Mouse (Mus musculus) heart, embryonic 12.5 days (tissue): ENCODE measurements at regions not wholly inside any gene's neighbourhood (a gene's known extent, or its start where the extent isn't known, plus 50 kb on each side); places are given as distances from the start of the nearest gene placed in this dataset.

Experiments
- ATAC-seq: fragments of 200-750 bp; cut with Nextera tagmentation; 2 replicates; pipeline ENCODE4 v1.8.0; 2017; ENCODE audit warnings: moderate TSS enrichment, moderate library complexity; ENCODE audit not compliant: insufficient number of reproducible peaks, low FRiP score
- H3K27ac ChIP-seq: fragments of 300-500 bp; sonication (generic); 2 replicates; pipeline ENCODE4 v1.5.1; 2016; ENCODE audit warnings: mild to moderate bottlenecking, moderate library complexity; ENCODE audit not compliant: poor library complexity, severe bottlenecking
- H3K27me3 ChIP-seq: fragments of 300-500 bp; sonication (generic); replicated peaks from 2 replicates; pipeline ENCODE4 v1.6.1; 2016; ENCODE audit warnings: mild to moderate bottlenecking, moderate library complexity
- H3K36me3 ChIP-seq: fragments of 300-500 bp; sonication (generic); 2 replicates; pipeline ENCODE4 v1.6.1; 2016; ENCODE audit warnings: mild to moderate bottlenecking, moderate library complexity
- H3K4me1 ChIP-seq: fragments of 300-500 bp; sonication (generic); replicated peaks from 2 replicates; pipeline ENCODE4 v1.6.1; 2016; ENCODE audit warnings: mild to moderate bottlenecking
- H3K4me2 ChIP-seq: fragments of 300-500 bp; sonication (generic); 2 replicates; pipeline ENCODE4 v1.6.1; 2016; ENCODE audit warnings: mild to moderate bottlenecking, moderate library complexity
- H3K4me3 ChIP-seq: fragments of 300-500 bp; sonication (generic); 2 replicates; pipeline ENCODE4 v1.5.1; 2016; ENCODE audit warnings: mild to moderate bottlenecking
- H3K9ac ChIP-seq: fragments of 300-500 bp; sonication (generic); 2 replicates; pipeline ENCODE4 v1.6.1; 2016; ENCODE audit warnings: mild to moderate bottlenecking, moderate library complexity
- H3K9me3 ChIP-seq: fragments of 300-500 bp; sonication (generic); replicated peaks from 2 replicates; pipeline ENCODE4 v1.6.1; 2016; ENCODE audit warnings: mild to moderate bottlenecking, moderate library complexity
- WGBS: fragments of 180-500 bp; shearing (Covaris S2); methylation state at CpG from one replicate; pipeline ENCODE4 v1.1.7; 2016; 5-methylcytosine and 5-hydroxymethylcytosine counted together

GRCm38 (mm10) chr11:32941331-32942009 lies 117.1 kb upstream of the Smim23 start:
- no peak overlapping the region for H3K4me3 ChIP-seq
- H3K27ac ChIP-seq = no peak overlapping the region
- H3K36me3 ChIP-seq = no peaks in the 10 kb centered on the region
- H3K27me3 ChIP-seq = peaks cover 8% of the 10 kb centered on the region
- H3K4me2 ChIP-seq = no peak overlapping the region
- peaks cover 22% of the 10 kb centered on the region for H3K4me1 ChIP-seq
- no peaks in the 10 kb centered on the region for H3K9me3 ChIP-seq
- H3K9ac ChIP-seq = no peak overlapping the region
- WGBS = 64% methylated on average over 5 of the region's 5 CpGs
- ATAC-seq = no peak

DNA sequence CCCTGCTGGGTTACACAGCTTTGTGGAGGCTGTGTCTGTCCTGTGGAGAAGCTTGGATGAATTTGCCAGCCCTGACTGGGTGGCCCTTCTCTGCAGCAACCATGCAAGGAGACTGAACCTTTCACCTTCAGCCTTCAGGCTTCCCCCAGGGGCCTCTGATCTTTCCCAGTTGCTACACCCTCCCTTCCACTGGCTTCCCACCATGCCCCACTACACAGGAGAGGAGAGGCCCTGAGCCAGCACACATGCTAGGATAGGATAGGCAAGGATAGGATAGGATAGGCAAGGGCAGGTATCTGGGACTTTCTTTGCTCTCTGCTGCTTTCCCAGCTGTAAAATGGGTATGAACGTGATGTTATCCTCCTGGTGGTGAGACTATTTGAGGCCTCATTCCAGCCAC lies 114.7 kb upstream of the Smim23 start:
- no peak overlapping the region for H3K4me3 ChIP-seq
- H3K4me1 ChIP-seq = peaks cover 13% of the 10 kb centered on the region
- no peak for ATAC-seq
- no peak overlapping the region for H3K27ac ChIP-seq
- H3K36me3 ChIP-seq = no peaks in the 10 kb centered on the region
- H3K9me3 ChIP-seq = no peaks in the 10 kb centered on the region
- 71% methylated on average over 1 of the region's 1 CpGs for WGBS
- no peak overlapping the region for H3K4me2 ChIP-seq
- H3K27me3 ChIP-seq = peaks cover 14% of the 10 kb centered on the region
- no peak overlapping the region for H3K9ac ChIP-seq

- Histone ChIP-seq H3K9ac (no peak overlapping the region), H3K27ac (no peak overlapping the region), H3K4me3 (no peak overlapping the region), H3K4me2 (no peak overlapping the region), H3K27me3 (peaks cover 14% of the 10 kb centered on the region), H3K4me1 (peaks cover 13% of the 10 kb centered on the region), H3K9me3 (no peaks in the 10 kb centered on the region), H3K36me3 (no peaks in the 10 kb centered on the region)
- 50% methylated on average over 1 of the region's 1 CpGs for WGBS
- no peak for ATAC-seq
Measured at GRCm38 (mm10) chr11:32937167-32937566, 112.8 kb upstream of the Smim23 start.

DNA sequence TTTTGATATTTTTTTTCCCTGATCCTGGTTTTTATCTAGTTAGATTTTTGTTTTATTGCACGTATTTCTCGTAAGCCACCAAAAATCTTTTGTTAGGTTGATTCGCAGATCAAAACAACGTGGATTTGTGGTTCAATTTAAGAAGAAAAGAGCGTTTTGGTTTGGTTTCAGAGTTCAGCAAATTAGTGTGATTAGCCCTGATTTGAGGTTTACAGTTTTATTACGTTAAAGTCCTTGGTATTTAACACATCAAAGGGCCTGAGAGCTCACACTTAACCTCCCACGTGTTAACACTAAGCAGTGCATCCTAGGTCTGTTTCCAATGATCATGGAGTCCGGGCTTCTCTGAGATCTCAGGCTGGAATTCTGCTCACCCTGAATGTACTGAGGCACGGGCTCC lies 107.5 kb upstream of the Smim23 start:
- peaks cover 12% of the 10 kb centered on the region; the same call in 1 of the 2 replicates for H3K27me3 ChIP-seq
- H3K36me3 ChIP-seq = no peaks in the 10 kb centered on the region

DNA sequence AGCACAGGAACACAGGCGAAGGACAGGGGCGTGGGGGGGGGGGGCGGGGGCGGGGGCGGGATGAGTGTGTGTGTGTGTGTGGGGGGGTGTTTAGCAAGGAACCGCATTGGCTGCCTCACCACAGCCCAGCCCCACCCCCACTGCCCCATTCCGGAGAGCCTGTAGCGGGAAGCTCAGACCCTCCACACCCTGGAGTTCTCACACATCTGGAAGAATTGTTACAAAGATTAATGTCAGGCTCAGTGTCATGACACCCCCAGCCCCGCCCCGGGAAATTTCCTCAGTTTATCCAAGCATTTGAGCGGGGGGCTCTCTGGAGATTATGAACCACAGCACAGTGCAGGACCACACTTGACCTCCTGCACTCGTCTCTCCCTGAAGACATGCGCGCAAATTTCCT lies 106.6 kb upstream of the Smim23 start:
- no peak for ATAC-seq
- peaks cover 14% of the 10 kb centered on the region; the same call in 1 of the 2 replicates for H3K27me3 ChIP-seq
- no peaks in the 10 kb centered on the region for H3K36me3 ChIP-seq
- H3K4me3 ChIP-seq = no peak overlapping the region
- peak overlapping the region; percentile 38 for H3K4me2 ChIP-seq
- H3K4me1 ChIP-seq = peaks cover 18% of the 10 kb centered on the region
- H3K27ac ChIP-seq = no peak overlapping the region
- peaks cover 7% of the 10 kb centered on the region; the same call in 1 of the 2 replicates for H3K9me3 ChIP-seq
- no peak overlapping the region for H3K9ac ChIP-seq
- WGBS = 12% methylated on average over 13 of the region's 14 CpGs

More for the DNA sequence above, 107.5 kb upstream of the Smim23 start:
- H3K4me3 ChIP-seq = no peak overlapping the region
- peaks cover 7% of the 10 kb centered on the region; the same call in 1 of the 2 replicates for H3K9me3 ChIP-seq
- no peak overlapping the region for H3K27ac ChIP-seq
- no peak overlapping the region for H3K9ac ChIP-seq
- H3K4me2 ChIP-seq = no peak overlapping the region
- peaks cover 14% of the 10 kb centered on the region for H3K4me1 ChIP-seq
- no peak for ATAC-seq
- WGBS = 59% methylated on average over 9 of the region's 9 CpGs

- no peak overlapping the region for H3K4me2 ChIP-seq
- H3K36me3 ChIP-seq = no peaks in the 10 kb centered on the region
- ATAC-seq = no peak
- peaks cover 7% of the 10 kb centered on the region; the same call in 1 of the 2 replicates for H3K9me3 ChIP-seq
- 78% methylated on average over 2 of the region's 2 CpGs for WGBS
- no peak overlapping the region for H3K9ac ChIP-seq
- H3K4me3 ChIP-seq = no peak overlapping the region
- no peak overlapping the region for H3K27ac ChIP-seq
- H3K27me3 ChIP-seq = peaks cover 11% of the 10 kb centered on the region; the same call in 1 of the 2 replicates
- peaks cover 29% of the 10 kb centered on the region for H3K4me1 ChIP-seq
Measured at GRCm38 (mm10) chr11:32928837-32929236, 104.4 kb upstream of the Smim23 start.

DNA sequence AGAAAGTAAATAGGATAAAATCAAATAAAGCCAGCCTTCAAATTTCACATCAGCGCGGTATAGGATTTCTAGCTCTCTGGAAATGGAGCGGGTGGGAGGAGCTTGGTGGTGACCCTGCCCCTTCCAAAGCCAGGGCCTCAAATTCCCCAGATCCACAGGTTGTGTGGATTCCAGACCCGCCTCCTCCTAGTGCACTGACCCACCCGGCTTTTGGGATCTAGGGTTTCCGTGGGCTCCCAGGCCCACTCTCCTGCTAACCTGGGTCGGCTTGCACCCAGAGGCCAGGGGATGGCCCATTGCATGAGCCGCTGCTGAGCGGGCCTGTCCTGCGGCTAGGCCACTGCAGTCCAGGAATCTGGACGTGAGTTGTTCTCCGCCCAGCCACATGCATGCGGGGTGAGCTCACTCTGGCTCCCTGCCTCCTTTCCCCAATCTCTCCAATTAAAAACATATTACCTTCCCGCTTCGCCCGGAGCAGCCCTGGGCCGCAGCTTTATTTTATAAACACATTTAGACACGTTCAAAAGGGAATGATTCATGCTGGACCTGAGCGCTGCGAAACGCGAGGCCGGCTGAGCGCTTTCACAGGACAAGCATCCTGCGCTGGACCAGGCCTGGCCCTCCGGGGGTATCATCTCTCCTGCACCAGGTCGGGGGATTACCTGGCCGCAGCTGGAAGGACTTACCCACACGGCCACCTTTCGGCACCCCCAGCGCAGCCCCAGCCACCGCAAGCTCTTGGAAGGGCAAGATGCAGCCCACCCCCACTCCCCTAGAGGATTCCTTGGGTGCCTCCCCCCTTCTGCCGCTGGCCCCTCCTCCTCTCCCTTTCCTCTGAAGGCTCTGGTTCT lies 101.2 kb upstream of the Smim23 start:
- ATAC-seq = peak; percentile 87
- Histone ChIP-seq H3K9me3 (peaks cover 7% of the 10 kb centered on the region; the same call in 1 of the 2 replicates), H3K36me3 (no peaks in the 10 kb centered on the region), H3K4me2 (peak overlapping the region; percentile 62), H3K4me1 (peaks cover 23% of the 10 kb centered on the region), H3K27ac (peak overlapping the region; percentile 55), H3K27me3 (peaks cover 11% of the 10 kb centered on the region), H3K4me3 (peak overlapping the region; percentile 33), H3K9ac (peak overlapping the region; percentile 60)
- WGBS = 6% methylated on average over 33 of the region's 33 CpGs

GRCm38 (mm10) chr11:32924932-32925331 lies 100.5 kb upstream of the Smim23 start:
- Histone ChIP-seq H3K27ac (no peak overlapping the region; the same call in 1 of the 2 replicates), H3K4me3 (no peak overlapping the region), H3K9me3 (peaks cover 7% of the 10 kb centered on the region; the same call in 1 of the 2 replicates), H3K4me2 (no peak overlapping the region), H3K4me1 (peaks cover 23% of the 10 kb centered on the region), H3K36me3 (no peaks in the 10 kb centered on the region), H3K27me3 (peaks cover 8% of the 10 kb centered on the region), H3K9ac (no peak overlapping the region)
- no peak for ATAC-seq
- WGBS = 78% methylated on average over 7 of the region's 7 CpGs

GRCm38 (mm10) chr11:32913071-32913470 lies 88.7 kb upstream of the Smim23 start:
- WGBS = 70% methylated on average over 3 of the region's 3 CpGs
- no peak for ATAC-seq
- Histone ChIP-seq H3K4me1 (peaks cover 4% of the 10 kb centered on the region), H3K27me3 (peaks cover 7% of the 10 kb centered on the region; the same call in 1 of the 2 replicates), H3K4me3 (no peak overlapping the region), H3K9me3 (no peaks in the 10 kb centered on the region), H3K4me2 (no peak overlapping the region), H3K9ac (no peak overlapping the region), H3K27ac (no peak overlapping the region), H3K36me3 (no peaks in the 10 kb centered on the region)

DNA sequence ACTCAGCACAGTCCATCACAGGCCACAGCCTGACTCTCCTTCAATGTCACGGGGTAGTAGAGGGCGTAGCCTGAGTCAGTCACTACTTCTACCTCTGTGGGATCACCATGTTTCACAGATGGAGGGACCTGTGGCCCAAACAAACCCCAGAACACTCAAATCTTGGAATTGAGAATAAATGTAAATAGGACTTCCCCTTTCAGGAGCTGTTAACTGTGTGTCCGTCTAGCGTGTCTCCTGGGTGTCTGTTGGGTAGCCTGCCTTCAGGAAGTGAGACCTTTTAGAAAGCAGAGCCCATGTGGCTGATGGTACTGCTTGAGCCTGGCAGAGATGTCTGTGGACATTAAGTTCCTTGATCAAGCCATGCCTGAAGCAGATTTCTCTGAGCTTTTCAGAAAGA lies 87.4 kb upstream of the Smim23 start:
- no peak for ATAC-seq
- no peaks in the 10 kb centered on the region for H3K9me3 ChIP-seq

GRCm38 (mm10) chr11:32908723-32909411 lies 84.5 kb upstream of the Smim23 start:
- H3K9me3 ChIP-seq = no peaks in the 10 kb centered on the region
- 82% methylated on average over 14 of the region's 14 CpGs for WGBS
- H3K27ac ChIP-seq = no peak overlapping the region

More for the DNA sequence above, 87.4 kb upstream of the Smim23 start:
- no peaks in the 10 kb centered on the region for H3K36me3 ChIP-seq
- peaks cover 13% of the 10 kb centered on the region for H3K4me1 ChIP-seq
- H3K4me2 ChIP-seq = no peak overlapping the region
- H3K27me3 ChIP-seq = peaks cover 16% of the 10 kb centered on the region; the same call in 1 of the 2 replicates
- H3K4me3 ChIP-seq = no peak overlapping the region
- no peak overlapping the region for H3K27ac ChIP-seq
- H3K9ac ChIP-seq = no peak overlapping the region
- WGBS = 72% methylated on average over 4 of the region's 4 CpGs

More at GRCm38 (mm10) chr11:32908723-32909411, 84.5 kb upstream of the Smim23 start:
- H3K4me2 ChIP-seq = no peak overlapping the region
- no peak for ATAC-seq
- no peaks in the 10 kb centered on the region for H3K36me3 ChIP-seq
- H3K9ac ChIP-seq = no peak overlapping the region
- peaks cover 16% of the 10 kb centered on the region; the same call in 1 of the 2 replicates for H3K27me3 ChIP-seq
- no peak overlapping the region for H3K4me3 ChIP-seq
- peaks cover 13% of the 10 kb centered on the region for H3K4me1 ChIP-seq
